Mouse (Mus musculus) T-helper 2 cell (primary cell): ENCODE measurements around the gene Kcng3.

Experiments
- in situ Hi-C: fragments of 300-600 bp; cut with MboI, MseI; formaldehyde crosslinking; loops from one replicate; pipeline ENCODE4 v1.15.1; 2025; ENCODE audit warnings: high pct_unique_total_duplicates

The Kcng3 gene

GRCm38 (mm10) chr17:83631783-83632652 is at the start of gene Kcng3:
Kcng3 (minus strand) TSS chr17:83631895.
- in situ Hi-C loops: no loop called here

GRCm38 (mm10) chr17:83677370-83677769 is 45.7 kb upstream of the Kcng3 start:
- in situ Hi-C loops: no loop called here

GRCm38 (mm10) chr17:83672685-83673084 is 41.0 kb upstream of the Kcng3 start:
- in situ Hi-C loops: no loop called here

- in situ Hi-C loops: no loop called here
Measured at GRCm38 (mm10) chr17:83667934-83668690, 36.4 kb upstream of the Kcng3 start.

- in situ Hi-C loops: no loop called here
Measured at GRCm38 (mm10) chr17:83666597-83667287, 35.0 kb upstream of the Kcng3 start.

- in situ Hi-C loops: no loop called here
Measured at GRCm38 (mm10) chr17:83664761-83665160, 33.1 kb upstream of the Kcng3 start.

GRCm38 (mm10) chr17:83658943-83659342 is 27.2 kb upstream of the Kcng3 start:
- in situ Hi-C loops: no loop called here

- in situ Hi-C loops: no loop called here
Measured at GRCm38 (mm10) chr17:83657375-83657774, 25.7 kb upstream of the Kcng3 start.

GRCm38 (mm10) chr17:83655732-83656131 is 24.0 kb upstream of the Kcng3 start:
- in situ Hi-C loops: no loop called here

- in situ Hi-C loops: no loop called here
Measured at GRCm38 (mm10) chr17:83654651-83655136, 23.0 kb upstream of the Kcng3 start.

- in situ Hi-C loops: no loop called here
Measured at GRCm38 (mm10) chr17:83653635-83654034, 21.9 kb upstream of the Kcng3 start.

GRCm38 (mm10) chr17:83650932-83651682 is 19.4 kb upstream of the Kcng3 start:
- in situ Hi-C loops: no loop called here

GRCm38 (mm10) chr17:83649986-83650385 is 18.3 kb upstream of the Kcng3 start:
- in situ Hi-C loops: loop anchor here (5.0 kb wide), 2 partner anchors 82 to 197 kb away; partner anchors contain the start of gene Haao

- in situ Hi-C loops: loop anchor here (5.0 kb wide), 2 partner anchors 85 to 200 kb away; partner anchors contain the start of gene Haao
Measured at GRCm38 (mm10) chr17:83647413-83647812, 15.7 kb upstream of the Kcng3 start.

GRCm38 (mm10) chr17:83646425-83647163 is 14.9 kb upstream of the Kcng3 start:
- in situ Hi-C loops: loop anchor here (5.0 kb wide), 2 partner anchors 86 to 201 kb away; partner anchors contain the start of gene Haao

- in situ Hi-C loops: loop anchor here (5.0 kb wide), 2 partner anchors 87 to 202 kb away; partner anchors contain the start of gene Haao
Measured at GRCm38 (mm10) chr17:83645226-83645808, 13.6 kb upstream of the Kcng3 start.

- in situ Hi-C loops: no loop called here
Measured at GRCm38 (mm10) chr17:83637393-83637792, 5.7 kb upstream of the Kcng3 start.

- in situ Hi-C loops: no loop called here
Measured at GRCm38 (mm10) chr17:83636443-83636842, 4.7 kb upstream of the Kcng3 start.

GRCm38 (mm10) chr17:83632653-83633570 is 1.2 kb upstream of the Kcng3 start:
- in situ Hi-C loops: no loop called here
